Mouse (Mus musculus): ENCODE measurements around the gene Atg10.

DNA sequence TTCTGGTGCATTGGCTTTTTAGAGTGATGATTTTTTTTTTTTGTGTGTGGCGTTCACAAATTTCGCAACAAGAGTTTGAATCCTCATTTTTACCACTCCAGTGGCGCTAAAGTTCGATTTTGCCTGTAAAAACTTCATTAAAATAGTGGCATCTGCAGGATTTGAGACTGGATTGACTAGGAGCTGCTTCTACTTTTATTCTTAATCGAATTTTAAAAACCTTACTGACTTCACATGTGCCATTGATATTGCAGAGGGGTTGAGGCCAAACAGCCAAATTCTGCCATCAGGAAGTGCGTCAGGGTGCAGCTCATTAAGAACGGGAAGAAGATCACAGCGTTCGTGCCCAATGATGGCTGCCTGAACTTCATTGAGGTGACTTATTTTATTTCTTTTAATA lies 299.7 kb downstream of the Atg10 start:
- TF ChIP-seq CTCF (IDR thresholded peaks at IDR 0.05 in 2 of 3, conservative IDR thresholded peaks at IDR 0.05 in 1 of 3; ENCODE audit: control insufficient read depth in 1 of 3, insufficient read depth in 1 of 3, low read depth in 2 of 3, low read length in 3 of 3, poor library complexity in 1 of 3, severe bottlenecking in 1 of 3) (no peak), MXI1 (IDR thresholded peaks at IDR 0.05; ENCODE audit: low read depth, low read length) (no peak), EP300 (IDR thresholded peaks at IDR 0.05; ENCODE audit: low read depth in 1 of 2, low read length in 2 of 2) (no peak), CHD2 (IDR thresholded peaks at IDR 0.05; ENCODE audit: low read length) (no peak), POLR2A (IDR thresholded peaks at IDR 0.05; ENCODE audit: control insufficient read depth in 1 of 2, insufficient read depth in 1 of 2, low read depth in 1 of 2, low read length in 2 of 2, poor library complexity in 1 of 2) (no peak; a peak in 2 of 4 replicates), ZC3H11A (IDR thresholded peaks at IDR 0.05; ENCODE audit: low read depth, low read length) (no peak), RCOR1 (IDR thresholded peaks at IDR 0.05; ENCODE audit: low read depth, low read length) (no peak), HCFC1 (IDR thresholded peaks at IDR 0.05; ENCODE audit: low read depth, low read length) (no peak), USF1 (IDR thresholded peaks at IDR 0.05; ENCODE audit: low read depth, low read length) (no peak), GATA1 (IDR thresholded peaks at IDR 0.05; ENCODE audit: low read depth, low read length) (no peak), POLR2AphosphoS2 (IDR thresholded peaks at IDR 0.05; ENCODE audit: low read length) (no peak; the same call in 1 of the 2 replicates), E2F4 (IDR thresholded peaks at IDR 0.05; ENCODE audit: borderline replicate concordance, low read depth, low read length) (no peak), NRF1 (IDR thresholded peaks at IDR 0.05; ENCODE audit: insufficient read depth, low read depth, low read length, poor library complexity, severe bottlenecking) (no peak), ZMIZ1 (IDR thresholded peaks at IDR 0.05; ENCODE audit: low read depth, low read length) (no peak)

Data from MEL (cell line).